Mouse (Mus musculus): ENCODE data around the gene C8g.

DNA sequence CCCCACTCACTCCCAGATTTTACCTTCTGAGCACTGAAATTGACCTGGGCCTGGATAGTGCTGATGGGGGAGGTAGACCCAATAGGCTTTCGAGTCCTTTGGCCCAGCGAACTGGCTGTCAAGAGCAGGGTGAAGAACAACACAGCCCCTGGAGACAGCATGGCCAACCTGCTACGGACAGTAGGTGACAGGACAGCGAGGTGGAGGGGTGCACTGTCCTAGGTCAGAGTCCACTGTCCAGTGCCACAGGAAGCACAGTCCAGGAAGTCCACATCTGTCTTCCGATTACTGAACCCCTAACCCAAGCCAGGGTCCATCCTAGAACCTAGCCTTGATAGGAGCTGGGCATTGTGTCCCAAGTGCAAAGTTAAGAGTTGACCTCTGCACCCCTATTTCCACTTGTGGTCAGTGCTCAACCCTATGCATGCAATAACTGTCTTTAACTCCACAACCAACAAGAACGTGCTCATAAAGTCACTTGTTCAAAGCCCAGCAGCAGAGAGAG lies 1.4 kb downstream of the C8g start:
- TF ChIP-seq ZC3H11A (IDR thresholded peaks at IDR 0.05; ENCODE audit: borderline replicate concordance, low read depth, low read length) (no peak), HCFC1 (IDR thresholded peaks at IDR 0.05; ENCODE audit: borderline replicate concordance, insufficient read depth, low read length) (no peak), MAFK (IDR thresholded peaks at IDR 0.05; ENCODE audit: insufficient read depth, low read depth, low read length) (no peak), CHD2 (IDR thresholded peaks at IDR 0.05; ENCODE audit: low read depth, low read length) (no peak)
